Comparison of ENCODE assay signal across 8 mouse cellular contexts in genomic region chr4:129231594-129232450, GRCm38 (mm10). TPM values are rescaled to one million over a fixed set of nuclear protein-coding genes. Genes with fewer than 3 reads are reported as not detected.
A peak's percentile ranks its signal among the peaks of the same experiment; 100 is the strongest.
DNase-seq lines count a peak whose midpoint lies in the region; ATAC-seq and TF ChIP-seq lines count a peak whose summit lies in the region.
"Had no signal": no experiment of that assay in that cellular context is flagged by ENCODE, and none has a peak within 500 bp of the region (broad histone marks: within the 10 kb centered on the region; RNA-seq: fewer than 3 reads in every experiment).

No protein-coding gene starts in this region.

- no peak overlapping the region for H3K9ac ChIP-seq in midbrain, embryonic 14.5 days (replicated peaks; ENCODE audit: low read length)
- H3K9ac ChIP-seq in midbrain, embryonic 13.5 days (replicated peaks): no peak overlapping the region
- H3K9ac ChIP-seq: neural tube, embryonic 12.5 days had no signal

- H3K9me3 ChIP-seq in G1E (replicated peaks): no peaks in the 10 kb centered on the region
- no peaks in the 10 kb centered on the region for H3K9me3 ChIP-seq in midbrain, embryonic 14.5 days (ENCODE audit: control insufficient read depth, low read length)
- H3K9me3 ChIP-seq in midbrain, embryonic 13.5 days: no peaks in the 10 kb centered on the region
- H3K9me3 ChIP-seq: neural tube, embryonic 12.5 days had no signal

- H3K4me1 ChIP-seq in G1E (ENCODE audit: insufficient read depth, low read depth, low read length): peaks cover 93% of the 10 kb centered on the region
- peaks cover 13% of the 10 kb centered on the region for H3K4me1 ChIP-seq in midbrain, embryonic 14.5 days (ENCODE audit: control insufficient read depth, insufficient read depth, low read length)
- peaks cover 27% of the 10 kb centered on the region for H3K4me1 ChIP-seq in midbrain, embryonic 13.5 days (replicated peaks)

- peak overlapping the region; percentile 68 for H3K4me3 ChIP-seq in G1E (ENCODE audit: low read depth, low read length)
- no peak overlapping the region for H3K4me3 ChIP-seq in midbrain, embryonic 14.5 days (replicated peaks; ENCODE audit: low read depth, low read length)
- no peak overlapping the region for H3K4me3 ChIP-seq in midbrain, embryonic 13.5 days (replicated peaks)
- H3K4me3 ChIP-seq: neural tube, embryonic 12.5 days had no signal

- no peaks in the 10 kb centered on the region for H3K27me3 ChIP-seq in G1E (ENCODE audit: insufficient read depth, low read length)
- H3K27me3 ChIP-seq in midbrain, embryonic 14.5 days (ENCODE audit: control insufficient read depth, insufficient read depth, low read length): no peaks in the 10 kb centered on the region
- no peaks in the 10 kb centered on the region for H3K27me3 ChIP-seq in midbrain, embryonic 13.5 days
- H3K27me3 ChIP-seq: neural tube, embryonic 12.5 days had no signal

- 65% methylated on average over 12 of the region's 12 CpGs for WGBS in midbrain, embryonic 14.5 days
- WGBS in midbrain, embryonic 13.5 days: 66% methylated on average over 12 of the region's 12 CpGs

- DNase-seq in G1E (ENCODE audit: low spot score): peak; percentile 74
- DNase-seq in adrenal gland, adult 8-10 months: peak; percentile 75
- peak; percentile 77 for DNase-seq in kidney, postnatal 10 days
- DNase-seq in lung, postnatal 36 days: peak; percentile 82
- DNase-seq in midbrain, embryonic 14.5 days: no peak
- no peak for DNase-seq in neural tube, embryonic 10.5 days (ENCODE audit: extremely low spot score, low spot score)

- peaks cover 70% of the 10 kb centered on the region for H3K36me3 ChIP-seq in G1E (replicated peaks)
- no peaks in the 10 kb centered on the region for H3K36me3 ChIP-seq in midbrain, embryonic 14.5 days (ENCODE audit: control insufficient read depth, insufficient read depth, low read length)
- H3K36me3 ChIP-seq in midbrain, embryonic 13.5 days: no peaks in the 10 kb centered on the region
- H3K36me3 ChIP-seq: neural tube, embryonic 12.5 days had no signal

- H3K27ac ChIP-seq in midbrain, embryonic 14.5 days (replicated peaks; ENCODE audit: low read depth, low read length): no peak overlapping the region
- no peak overlapping the region for H3K27ac ChIP-seq in midbrain, embryonic 13.5 days
- H3K27ac ChIP-seq: neural tube, embryonic 12.5 days had no signal

- H3K4me2 ChIP-seq in midbrain, embryonic 14.5 days (ENCODE audit: low read length): no peak overlapping the region
- no peak overlapping the region for H3K4me2 ChIP-seq in midbrain, embryonic 13.5 days (replicated peaks)
- H3K4me2 ChIP-seq: neural tube, embryonic 12.5 days had no signal

- ATAC-seq in G1E (ENCODE audit: extremely low read depth, insufficient number of reproducible peaks, low FRiP score, poor library complexity, severe bottlenecking): peak; percentile 37
- no peak for ATAC-seq in midbrain, embryonic 14.5 days (ENCODE audit: low FRiP score, low TSS enrichment)
- no peak for ATAC-seq in midbrain, embryonic 13.5 days

- no peak for TF ChIP-seq CTCF in G1E (IDR thresholded peaks at IDR 0.05; ENCODE audit: low read depth, low read length)

RNA-seq across cellular contexts. Expression of gene C77080, which starts 29.4 kb away (rescaled TPM):
- total RNA-seq in G1E (2014; fragmentation: Nextera tagmentation) (67.9 and 76.6 TPM in 2 replicates), G1E (2017) (22.0 and 23.6 TPM in 2 replicates)
- polyA plus RNA-seq in G1E (2012): 182 and 196 TPM in 2 replicates
- total RNA-seq in adrenal gland, adult 8-10 months (2022): 10 to 100 TPM; 23.9 to 44.8 (median 34.4) TPM
- polyA plus RNA-seq in midbrain, embryonic 14.5 days (2014; fragmentation: Nextera tagmentation; extraction: Ambion mirVana): 7.0 and 8.4 TPM in 2 replicates
- 5.1 and 5.4 TPM in 2 replicates for polyA plus RNA-seq in midbrain, embryonic 13.5 days (2015; fragmentation: Nextera tagmentation; extraction: Ambion mirVana)

RNA-seq across cellular contexts. Expression of gene Yars, which starts 42.3 kb away (rescaled TPM):
- 106 and 115 TPM in 2 replicates for total RNA-seq in G1E (2014; fragmentation: Nextera tagmentation)
- total RNA-seq in G1E (2017): 74.5 and 79.1 TPM in 2 replicates
- polyA plus RNA-seq in G1E (2012): 65.8 and 74.8 TPM in 2 replicates
- total RNA-seq in adrenal gland, adult 8-10 months (2022): 100 to 1,000 TPM in 1 of 4 experiments, 10 to 100 TPM in 3; 83.3 to 108 (median 89.0) TPM
- polyA plus RNA-seq in midbrain, embryonic 14.5 days (2014; fragmentation: Nextera tagmentation; extraction: Ambion mirVana): 116 and 122 TPM in 2 replicates
- polyA plus RNA-seq in midbrain, embryonic 13.5 days (2015; fragmentation: Nextera tagmentation; extraction: Ambion mirVana): 102 and 115 TPM in 2 replicates

RNA-seq across cellular contexts. Expression of gene S100pbp, which starts 42.3 kb away (rescaled TPM):
- total RNA-seq in G1E (2014; fragmentation: Nextera tagmentation) (124 and 145 TPM in 2 replicates), G1E (2017) (47.9 and 57.6 TPM in 2 replicates)
- 3.4 and 4.5 TPM in 2 replicates for polyA plus RNA-seq in G1E (2012)
- 10 to 100 TPM; 21.7 to 31.7 (median 25.4) TPM for total RNA-seq in adrenal gland, adult 8-10 months (2022)
- 18.2 and 23.7 TPM in 2 replicates for polyA plus RNA-seq in midbrain, embryonic 14.5 days (2014; fragmentation: Nextera tagmentation; extraction: Ambion mirVana)
- polyA plus RNA-seq in midbrain, embryonic 13.5 days (2015; fragmentation: Nextera tagmentation; extraction: Ambion mirVana): 19.9 and 21.3 TPM in 2 replicates

RNA-seq across cellular contexts. Expression of gene Sync, which starts 55.6 kb away (rescaled TPM):
- total RNA-seq in G1E (2014; fragmentation: Nextera tagmentation) (17.2 and 18.7 TPM in 2 replicates), G1E (2017) (2.1 TPM in 2 replicates)
- polyA plus RNA-seq in G1E (2012): 6.1 and 6.9 TPM in 2 replicates
- 1 to 10 TPM in 3 of 4 experiments, under 1 TPM in 1; 0.73 to 2.5 (median 1.1) TPM for total RNA-seq in adrenal gland, adult 8-10 months (2022)
- 0.34 and 0.54 TPM in 2 replicates for polyA plus RNA-seq in midbrain, embryonic 14.5 days (2014; fragmentation: Nextera tagmentation; extraction: Ambion mirVana)
- polyA plus RNA-seq in midbrain, embryonic 13.5 days (2015; fragmentation: Nextera tagmentation; extraction: Ambion mirVana): 0.27 and 0.67 TPM in 2 replicates

Comparison
In these comparisons a context has a peak if more than half of its experiments do, and no peak if none do; other contexts are left out.
1. DNase-seq: peak in G1E (single experiment), adrenal gland, adult 8-10 months (single experiment), kidney, postnatal 10 days (single experiment) and lung, postnatal 36 days (single experiment); none in midbrain, embryonic 14.5 days (single experiment) and neural tube, embryonic 10.5 days (single experiment).
2. RNA of gene C77080, which starts 29.4 kb away (polyA plus RNA-seq): 182 to 196 TPM in G1E; 7.0 to 8.4 TPM in midbrain, embryonic 14.5 days and 5.1 to 5.4 TPM in midbrain, embryonic 13.5 days; every median in the first group is over 10 times any median in the second.